Mouse (Mus musculus): Measurements from ENCODE around the gene Trim29. TPM values are rescaled to one million over a fixed set of nuclear protein-coding genes. Genes with fewer than 3 reads are reported as not detected.

Gene Trim29
- polyA plus RNA-seq, 1 experiment from 2014 or later = 24.6 TPM

GRCm38 (mm10) chr9:43318661-43319060, 8.0 kb downstream of the Trim29 start:
- no peaks in the 10 kb centered on the region for H3K27me3 ChIP-seq (ENCODE audit: control insufficient read depth, insufficient read depth, low read length)
- H3K4me2 ChIP-seq (replicated peaks; ENCODE audit: low read depth, low read length) = no peak overlapping the region
- H3K27ac ChIP-seq (ENCODE audit: low read length) = no peak overlapping the region
- H3K36me3 ChIP-seq (ENCODE audit: control insufficient read depth, insufficient read depth, low read length) = no peaks in the 10 kb centered on the region
- no peak for ATAC-seq (ENCODE audit: insufficient number of reproducible peaks, insufficient read depth, low FRiP score, low read depth)
- 53% methylated on average over 10 of the region's 10 CpGs for WGBS
- H3K9me3 ChIP-seq (ENCODE audit: control insufficient read depth, low read depth, low read length) = no peaks in the 10 kb centered on the region
- no peak overlapping the region for H3K9ac ChIP-seq (replicated peaks; ENCODE audit: low read depth, low read length)
- H3K4me3 ChIP-seq (ENCODE audit: low read depth, low read length) = no peak overlapping the region
- H3K4me1 ChIP-seq (ENCODE audit: control insufficient read depth, insufficient read depth, low read length) = no peaks in the 10 kb centered on the region

- H3K9me3 ChIP-seq (ENCODE audit: control insufficient read depth, low read depth, low read length) = no peaks in the 10 kb centered on the region
- 76% methylated on average over 6 of the region's 6 CpGs for WGBS
- H3K27ac ChIP-seq (ENCODE audit: low read length) = no peak overlapping the region
- H3K36me3 ChIP-seq (ENCODE audit: control insufficient read depth, insufficient read depth, low read length) = no peaks in the 10 kb centered on the region
- no peak for ATAC-seq (ENCODE audit: insufficient number of reproducible peaks, insufficient read depth, low FRiP score, low read depth)
- H3K4me1 ChIP-seq (ENCODE audit: control insufficient read depth, insufficient read depth, low read length) = no peaks in the 10 kb centered on the region
- no peaks in the 10 kb centered on the region for H3K27me3 ChIP-seq (ENCODE audit: control insufficient read depth, insufficient read depth, low read length)
- H3K4me3 ChIP-seq (ENCODE audit: low read depth, low read length) = no peak overlapping the region
- no peak overlapping the region for H3K4me2 ChIP-seq (replicated peaks; ENCODE audit: low read depth, low read length)
- H3K9ac ChIP-seq (replicated peaks; ENCODE audit: low read depth, low read length) = no peak overlapping the region
These were observed 11.3 kb downstream of the Trim29 start for GRCm38 (mm10) chr9:43321951-43322350.

- no peaks in the 10 kb centered on the region for H3K4me1 ChIP-seq (ENCODE audit: control insufficient read depth, insufficient read depth, low read length)
- H3K9ac ChIP-seq (replicated peaks; ENCODE audit: low read depth, low read length) = no peak overlapping the region
- no peak overlapping the region for H3K27ac ChIP-seq (ENCODE audit: low read length)
- no peaks in the 10 kb centered on the region for H3K27me3 ChIP-seq (ENCODE audit: control insufficient read depth, insufficient read depth, low read length)
- 95% methylated on average over 4 of the region's 4 CpGs for WGBS
- no peak for ATAC-seq (ENCODE audit: insufficient number of reproducible peaks, insufficient read depth, low FRiP score, low read depth)
- H3K36me3 ChIP-seq (ENCODE audit: control insufficient read depth, insufficient read depth, low read length) = no peaks in the 10 kb centered on the region
- H3K4me2 ChIP-seq (replicated peaks; ENCODE audit: low read depth, low read length) = no peak overlapping the region
- no peaks in the 10 kb centered on the region for H3K9me3 ChIP-seq (ENCODE audit: control insufficient read depth, low read depth, low read length)
- no peak overlapping the region for H3K4me3 ChIP-seq (ENCODE audit: low read depth, low read length)
These were observed 12.0 kb downstream of the Trim29 start for GRCm38 (mm10) chr9:43322666-43323065.

- H3K9me3 ChIP-seq (ENCODE audit: control insufficient read depth, low read depth, low read length) = no peaks in the 10 kb centered on the region
- 37% methylated on average over 3 of the region's 3 CpGs for WGBS
- no peaks in the 10 kb centered on the region for H3K27me3 ChIP-seq (ENCODE audit: control insufficient read depth, insufficient read depth, low read length)
- no peak overlapping the region for H3K4me2 ChIP-seq (replicated peaks; ENCODE audit: low read depth, low read length)
- no peaks in the 10 kb centered on the region for H3K4me1 ChIP-seq (ENCODE audit: control insufficient read depth, insufficient read depth, low read length)
- H3K36me3 ChIP-seq (ENCODE audit: control insufficient read depth, insufficient read depth, low read length) = no peaks in the 10 kb centered on the region
- H3K4me3 ChIP-seq (ENCODE audit: low read depth, low read length) = no peak overlapping the region
- no peak overlapping the region for H3K9ac ChIP-seq (replicated peaks; ENCODE audit: low read depth, low read length)
- no peak for ATAC-seq (ENCODE audit: insufficient number of reproducible peaks, insufficient read depth, low FRiP score, low read depth)
- H3K27ac ChIP-seq (ENCODE audit: low read length) = no peak overlapping the region; the same call in 1 of the 2 replicates
These were observed 14.8 kb downstream of the Trim29 start for GRCm38 (mm10) chr9:43325486-43325885.

- no peaks in the 10 kb centered on the region for H3K9me3 ChIP-seq (ENCODE audit: control insufficient read depth, low read depth, low read length)
- no peak overlapping the region for H3K4me3 ChIP-seq (ENCODE audit: low read depth, low read length)
- H3K9ac ChIP-seq (replicated peaks; ENCODE audit: low read depth, low read length) = no peak overlapping the region
- no peak overlapping the region for H3K4me2 ChIP-seq (replicated peaks; ENCODE audit: low read depth, low read length)
- H3K4me1 ChIP-seq (ENCODE audit: control insufficient read depth, insufficient read depth, low read length) = no peaks in the 10 kb centered on the region
- H3K27me3 ChIP-seq (ENCODE audit: control insufficient read depth, insufficient read depth, low read length) = no peaks in the 10 kb centered on the region
- ATAC-seq (ENCODE audit: insufficient number of reproducible peaks, insufficient read depth, low FRiP score, low read depth) = peak; percentile 24; the same call in 1 of the 2 replicates
- 67% methylated on average over 7 of the region's 7 CpGs for WGBS
- H3K36me3 ChIP-seq (ENCODE audit: control insufficient read depth, insufficient read depth, low read length) = no peaks in the 10 kb centered on the region
- H3K27ac ChIP-seq (ENCODE audit: low read length) = no peak overlapping the region; the same call in 1 of the 2 replicates
These were observed 15.5 kb downstream of the Trim29 start for GRCm38 (mm10) chr9:43326015-43326631.

GRCm38 (mm10) chr9:43327182-43328129, 16.8 kb downstream of the Trim29 start:
- 48% methylated on average over 21 of the region's 21 CpGs for WGBS
- ATAC-seq (ENCODE audit: insufficient number of reproducible peaks, insufficient read depth, low FRiP score, low read depth) = no peak

GRCm38 (mm10) chr9:43330426-43330825, 19.8 kb downstream of the Trim29 start:
- H3K27ac ChIP-seq (ENCODE audit: low read length) = no peak overlapping the region
- no peaks in the 10 kb centered on the region for H3K36me3 ChIP-seq (ENCODE audit: control insufficient read depth, insufficient read depth, low read length)
- H3K4me1 ChIP-seq (ENCODE audit: control insufficient read depth, insufficient read depth, low read length) = no peaks in the 10 kb centered on the region
- WGBS = 47% methylated on average over 5 of the region's 5 CpGs
- no peak for ATAC-seq (ENCODE audit: insufficient number of reproducible peaks, insufficient read depth, low FRiP score, low read depth)
- no peaks in the 10 kb centered on the region for H3K27me3 ChIP-seq (ENCODE audit: control insufficient read depth, insufficient read depth, low read length)
- no peak overlapping the region for H3K4me3 ChIP-seq (ENCODE audit: low read depth, low read length)
- no peak overlapping the region for H3K9ac ChIP-seq (replicated peaks; ENCODE audit: low read depth, low read length)
- no peak overlapping the region for H3K4me2 ChIP-seq (replicated peaks; ENCODE audit: low read depth, low read length)
- H3K9me3 ChIP-seq (ENCODE audit: control insufficient read depth, low read depth, low read length) = no peaks in the 10 kb centered on the region

More at GRCm38 (mm10) chr9:43327182-43328129, 16.8 kb downstream of the Trim29 start:
- H3K4me1 ChIP-seq (ENCODE audit: control insufficient read depth, insufficient read depth, low read length) = no peaks in the 10 kb centered on the region
- H3K9ac ChIP-seq (replicated peaks; ENCODE audit: low read depth, low read length) = no peak overlapping the region
- no peaks in the 10 kb centered on the region for H3K27me3 ChIP-seq (ENCODE audit: control insufficient read depth, insufficient read depth, low read length)
- H3K4me2 ChIP-seq (replicated peaks; ENCODE audit: low read depth, low read length) = no peak overlapping the region
- H3K36me3 ChIP-seq (ENCODE audit: control insufficient read depth, insufficient read depth, low read length) = no peaks in the 10 kb centered on the region
- no peak overlapping the region for H3K4me3 ChIP-seq (ENCODE audit: low read depth, low read length)
- no peak overlapping the region for H3K27ac ChIP-seq (ENCODE audit: low read length)
- no peaks in the 10 kb centered on the region for H3K9me3 ChIP-seq (ENCODE audit: control insufficient read depth, low read depth, low read length)

- Histone ChIP-seq H3K4me1 (ENCODE audit: control insufficient read depth, insufficient read depth, low read length) (no peaks in the 10 kb centered on the region), H3K27me3 (ENCODE audit: control insufficient read depth, insufficient read depth, low read length) (no peaks in the 10 kb centered on the region), H3K36me3 (ENCODE audit: control insufficient read depth, insufficient read depth, low read length) (no peaks in the 10 kb centered on the region), H3K9ac (replicated peaks; ENCODE audit: low read depth, low read length) (no peak overlapping the region), H3K4me3 (ENCODE audit: low read depth, low read length) (no peak overlapping the region), H3K27ac (ENCODE audit: low read length) (no peak overlapping the region), H3K4me2 (replicated peaks; ENCODE audit: low read depth, low read length) (no peak overlapping the region), H3K9me3 (ENCODE audit: control insufficient read depth, low read depth, low read length) (no peaks in the 10 kb centered on the region)
- no peak for ATAC-seq (ENCODE audit: insufficient number of reproducible peaks, insufficient read depth, low FRiP score, low read depth)
- 70% methylated on average over 8 of the region's 8 CpGs for WGBS
These were observed 21.1 kb downstream of the Trim29 start for GRCm38 (mm10) chr9:43331476-43332471.
